Mouse (Mus musculus): Measurements from ENCODE around the gene Uhrf1bp1l. TPM values are rescaled to one million over a fixed set of nuclear protein-coding genes. Genes with fewer than 3 reads are reported as not detected.

Gene Uhrf1bp1l
- total RNA-seq, 2 experiments from 2014 or later: 90.6 to 94.6 TPM

DNA sequence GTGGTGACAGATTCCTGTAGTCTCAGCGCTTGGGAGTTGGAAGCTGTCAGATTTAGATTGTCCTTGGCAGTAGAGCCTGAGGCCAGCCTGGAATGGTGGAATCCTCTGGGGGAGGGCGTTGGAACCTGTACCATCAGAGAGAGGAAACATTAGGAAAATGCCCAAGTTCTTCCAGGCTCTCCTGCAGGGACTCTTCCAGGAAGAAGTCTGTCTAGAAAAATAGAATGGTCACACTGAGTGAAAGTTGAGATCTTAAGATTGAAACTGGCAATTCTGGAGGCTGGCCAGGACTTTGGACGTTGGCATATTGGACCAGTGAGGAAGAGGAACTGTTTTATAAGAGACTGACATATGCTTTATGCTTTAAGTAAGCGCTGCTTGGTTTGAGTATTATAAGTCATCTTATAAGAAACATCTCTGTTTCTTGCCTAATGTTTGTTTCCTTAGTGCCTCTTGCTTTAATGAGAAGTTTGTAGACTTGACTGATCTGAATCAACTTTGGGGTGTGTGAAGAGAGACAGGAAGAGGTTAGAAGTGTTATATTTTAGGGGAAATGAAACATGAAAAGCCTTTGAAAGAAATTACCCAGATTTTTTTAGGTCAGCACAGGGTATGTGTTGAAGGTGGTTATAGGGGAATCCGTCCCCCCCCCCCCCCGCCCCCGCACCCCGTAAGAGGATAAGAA, 2.6 kb downstream of the Uhrf1bp1l start:
- H3K4me3 ChIP-seq: no peak overlapping the region
- intact Hi-C loops (cut with DNase I): no loop called here
- H3K27ac ChIP-seq: no peak overlapping the region
- TF ChIP-seq CTCF (IDR thresholded peaks at IDR 0.05): no peak
- DNase-seq (ENCODE audit: extremely low spot score in 1 of 2, low spot score in 2 of 2): no peak

DNA sequence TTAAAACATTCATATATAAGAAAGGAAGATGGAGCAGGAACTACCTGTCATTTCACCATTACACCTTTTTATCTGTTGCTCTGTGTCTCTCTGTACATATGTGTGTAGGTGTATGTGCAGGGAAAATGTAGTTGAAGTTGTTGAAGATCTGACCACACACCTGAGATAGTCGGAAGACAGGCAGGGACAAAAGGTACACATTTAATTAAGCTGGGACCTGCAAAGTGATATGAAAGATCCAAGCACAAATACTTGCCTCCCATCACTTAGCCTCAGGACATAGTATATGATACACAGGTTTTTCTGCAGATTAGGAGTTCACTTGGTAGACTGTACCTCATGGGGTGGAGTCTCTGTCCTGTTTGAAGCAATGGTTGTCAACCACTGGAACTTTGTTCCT, 3.1 kb downstream of the Uhrf1bp1l start:
- H3K4me3 ChIP-seq: no peak overlapping the region
- H3K27ac ChIP-seq: no peak overlapping the region
- DNase-seq (ENCODE audit: extremely low spot score in 1 of 2, low spot score in 2 of 2): no peak
- intact Hi-C loops (cut with DNase I): no loop called here
- TF ChIP-seq CTCF (IDR thresholded peaks at IDR 0.05): no peak

DNA sequence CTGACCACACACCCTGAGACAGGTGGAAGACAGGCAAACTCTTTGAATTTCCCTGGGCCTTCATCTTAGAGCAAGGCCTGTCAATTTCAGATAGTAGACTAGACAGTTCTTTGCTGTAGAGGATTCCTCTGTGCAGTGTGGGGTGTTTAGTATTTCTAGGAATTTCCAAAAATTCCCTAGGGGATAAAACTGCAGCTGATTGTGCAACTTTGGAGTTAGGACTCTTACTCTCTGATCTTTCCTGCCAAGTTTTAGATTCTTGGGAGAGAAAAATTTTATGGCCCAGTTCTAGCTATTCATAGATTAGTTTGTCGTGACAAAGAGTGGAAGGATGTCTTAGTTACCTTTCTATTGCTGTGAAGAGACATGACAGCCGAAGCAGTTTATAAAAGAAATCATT, 3.8 kb downstream of the Uhrf1bp1l start:
- Histone ChIP-seq H3K27ac (no peak overlapping the region), H3K4me3 (no peak overlapping the region)
- no peak for TF ChIP-seq CTCF (IDR thresholded peaks at IDR 0.05)
- no peak for DNase-seq (ENCODE audit: extremely low spot score in 1 of 2, low spot score in 2 of 2)
- intact Hi-C loops (cut with DNase I): no loop called here

DNA sequence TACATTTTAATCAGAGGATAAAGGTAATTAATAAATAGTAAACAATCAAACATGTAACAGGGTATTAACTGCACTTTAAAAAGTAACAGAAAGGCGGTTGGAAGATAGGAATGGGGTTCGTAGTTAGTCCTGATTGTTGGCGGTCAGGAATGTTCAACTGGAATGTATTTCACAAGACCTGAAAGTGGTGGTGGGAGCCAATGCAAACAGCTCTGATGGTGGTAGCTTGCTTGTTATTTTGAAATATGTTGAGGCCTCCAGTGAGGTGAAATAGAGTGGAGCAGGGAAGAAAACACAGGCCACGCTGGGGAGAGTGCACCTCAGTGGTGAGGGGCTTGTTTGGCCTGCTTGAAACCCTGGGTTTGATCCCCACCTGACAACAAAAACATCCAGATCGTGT, 6.3 kb downstream of the Uhrf1bp1l start:
- H3K27ac ChIP-seq: no peak overlapping the region
- no peak for DNase-seq (ENCODE audit: extremely low spot score in 1 of 2, low spot score in 2 of 2)
- no peak for TF ChIP-seq CTCF (IDR thresholded peaks at IDR 0.05)
- H3K4me3 ChIP-seq: no peak overlapping the region
- intact Hi-C loops (cut with DNase I): no loop called here

DNA sequence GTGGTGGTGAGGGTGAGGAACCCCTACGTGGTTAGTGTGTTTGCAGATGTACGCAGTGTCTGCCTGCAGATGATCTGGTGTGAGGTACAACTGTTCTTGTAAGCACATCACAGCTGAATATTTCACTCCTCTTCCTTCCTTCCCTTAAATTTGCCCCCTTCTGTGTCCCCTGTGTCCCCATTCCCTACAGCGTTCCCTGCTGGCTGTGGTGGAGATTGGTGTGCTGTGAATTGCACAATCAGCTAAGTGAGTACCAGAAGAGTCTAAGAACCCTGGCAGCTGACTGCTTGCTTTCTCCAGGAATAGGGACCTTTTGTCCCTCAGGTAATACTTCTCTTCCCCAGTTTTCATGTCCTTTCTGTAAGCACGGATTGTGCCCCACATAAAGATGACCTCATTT, 10.4 kb downstream of the Uhrf1bp1l start:
- no peak for TF ChIP-seq CTCF (IDR thresholded peaks at IDR 0.05)

DNA sequence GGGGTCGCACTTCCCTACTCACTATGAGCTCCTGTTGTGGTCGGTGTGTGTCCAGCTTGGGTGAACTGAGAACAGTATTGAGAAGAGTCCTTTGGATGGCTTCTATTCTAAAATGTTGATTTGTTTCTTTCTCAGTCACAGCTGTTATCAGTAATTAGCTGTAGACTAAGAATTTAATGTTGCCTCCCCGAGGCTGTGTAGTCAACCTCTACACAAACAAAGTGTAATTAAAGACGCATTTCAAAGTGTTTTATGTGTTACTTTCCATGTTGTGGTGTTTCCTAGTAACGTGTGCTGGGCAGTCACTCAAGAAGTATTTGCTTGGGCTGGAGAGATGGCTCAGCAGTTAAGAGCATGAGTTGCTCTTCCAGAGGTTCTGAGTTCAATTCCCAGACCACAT, 16.0 kb downstream of the Uhrf1bp1l start:
- TF ChIP-seq CTCF (IDR thresholded peaks at IDR 0.05): no peak
- DNase-seq (ENCODE audit: extremely low spot score in 1 of 2, low spot score in 2 of 2): no peak
- intact Hi-C loops (cut with DNase I): no loop called here
- Histone ChIP-seq H3K4me3 (no peak overlapping the region), H3K27ac (no peak overlapping the region)

More for the DNA sequence above, 10.4 kb downstream of the Uhrf1bp1l start:
- Histone ChIP-seq H3K27ac (no peak overlapping the region), H3K4me3 (no peak overlapping the region)
- intact Hi-C loops (cut with DNase I): no loop called here
- DNase-seq (ENCODE audit: extremely low spot score in 1 of 2, low spot score in 2 of 2): no peak

DNA sequence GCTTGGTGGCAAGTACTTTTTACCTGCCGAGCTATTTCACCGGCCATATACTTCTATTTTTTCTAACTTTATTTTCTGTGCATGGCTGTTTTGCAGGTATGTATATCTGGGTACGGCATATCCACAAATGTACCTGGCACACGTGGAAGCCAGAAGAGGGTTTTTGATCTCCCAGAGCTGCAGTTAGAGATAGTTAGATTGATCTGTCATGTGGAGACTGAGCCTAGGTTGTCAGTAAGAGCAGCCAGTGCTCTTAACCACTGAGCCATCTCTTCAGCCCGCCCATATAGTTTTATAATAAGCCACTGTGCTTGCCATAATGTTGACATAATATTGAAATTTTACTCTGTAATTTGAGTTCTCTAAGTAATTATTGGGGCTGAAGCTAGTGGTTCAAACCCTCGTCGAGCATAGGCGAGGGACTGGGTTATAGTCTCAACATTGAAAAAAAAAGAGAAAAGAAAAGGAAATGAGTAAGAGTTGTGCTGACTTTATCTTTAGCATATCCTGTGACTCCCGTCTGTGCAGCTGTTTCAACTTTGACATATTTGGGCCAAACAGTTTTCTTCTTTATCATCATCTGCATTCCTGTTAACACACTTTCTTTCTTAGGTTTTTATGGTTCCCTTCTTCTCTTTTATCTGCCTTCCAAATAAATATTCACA, 19.8 kb downstream of the Uhrf1bp1l start:
- no peak overlapping the region for H3K4me3 ChIP-seq
- no peak for TF ChIP-seq CTCF (IDR thresholded peaks at IDR 0.05)
- DNase-seq (ENCODE audit: extremely low spot score in 1 of 2, low spot score in 2 of 2): no peak
- no peak overlapping the region for H3K27ac ChIP-seq
- intact Hi-C loops (cut with DNase I): no loop called here

DNA sequence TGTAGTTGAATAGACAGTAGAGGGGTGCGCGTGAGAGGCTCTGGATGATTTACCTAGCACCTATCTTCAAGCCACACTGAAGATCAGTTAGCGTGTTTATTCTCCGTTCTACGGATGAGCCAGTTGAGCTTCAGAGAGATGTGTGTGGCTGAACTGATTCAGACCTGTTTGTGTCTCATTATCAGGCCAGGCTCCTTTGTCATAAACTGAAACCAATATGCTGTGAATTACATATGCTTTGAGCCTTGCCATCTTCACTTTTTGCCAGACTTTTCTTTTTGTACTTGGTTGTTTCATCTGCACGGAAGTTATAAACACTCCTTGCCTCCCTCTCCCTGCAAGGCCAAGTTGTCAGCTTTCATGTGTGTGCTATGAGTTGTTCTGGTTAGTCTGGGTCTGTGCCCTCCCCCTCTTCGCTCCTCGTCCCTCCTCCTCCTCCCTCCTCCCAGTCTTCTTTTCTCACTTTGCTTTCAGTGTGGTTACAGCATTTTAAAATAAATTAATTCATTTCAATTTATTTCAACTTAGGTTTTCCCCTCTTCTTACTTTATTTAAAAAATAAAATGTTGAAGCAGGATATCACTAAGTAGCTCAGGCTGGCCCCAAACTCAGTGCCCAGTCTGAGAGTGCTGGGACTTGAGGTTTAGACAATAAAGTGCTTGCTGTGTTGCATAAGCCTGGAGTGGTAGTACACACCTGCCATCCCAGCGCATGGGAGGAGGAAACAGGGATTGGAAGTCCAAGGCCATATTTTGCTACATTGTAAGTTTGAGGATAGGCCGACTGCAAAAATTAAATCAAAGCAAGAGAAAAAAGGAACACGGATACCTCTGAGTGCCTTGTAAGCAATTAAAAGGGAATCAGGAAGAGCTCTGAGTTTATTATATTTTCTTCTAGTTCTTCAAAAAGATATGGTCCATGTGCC, 21.3 kb downstream of the Uhrf1bp1l start:
- no peak for DNase-seq (ENCODE audit: extremely low spot score in 1 of 2, low spot score in 2 of 2)
- no peak overlapping the region for H3K4me3 ChIP-seq
- intact Hi-C loops (cut with DNase I): no loop called here
- TF ChIP-seq CTCF (IDR thresholded peaks at IDR 0.05): no peak
- no peak overlapping the region for H3K27ac ChIP-seq

DNA sequence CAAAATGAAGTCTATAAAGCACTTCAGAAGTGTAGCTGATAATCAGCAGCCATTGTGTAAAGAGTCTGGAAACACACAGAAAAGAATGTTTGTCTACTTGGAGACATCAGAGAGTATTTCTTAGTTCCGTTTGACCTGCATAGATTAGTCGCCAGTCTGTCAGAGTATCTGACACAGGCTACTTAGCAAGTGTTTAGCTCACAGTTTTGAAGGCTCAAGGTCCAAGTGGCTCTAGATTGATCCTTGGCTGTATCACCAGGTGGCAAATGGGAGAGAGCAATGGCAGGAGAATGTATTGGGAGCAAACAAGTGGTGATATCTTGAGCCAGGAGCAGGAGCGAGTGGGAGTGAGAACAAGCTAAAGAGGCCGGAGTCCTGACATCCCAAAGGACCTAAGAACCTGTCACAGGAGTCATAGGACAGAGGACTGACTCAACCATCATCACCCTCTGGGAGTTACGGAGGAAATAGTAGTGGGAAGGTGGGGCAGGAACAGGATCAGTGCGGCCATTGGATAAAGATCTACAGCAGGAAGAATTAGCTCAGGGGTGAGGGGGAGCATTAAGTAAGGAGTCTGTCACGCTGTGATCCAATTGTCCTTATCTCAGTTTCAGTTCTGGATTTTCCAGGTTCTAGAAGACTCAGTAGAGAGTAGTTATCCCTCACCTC, 23.7 kb downstream of the Uhrf1bp1l start:
- no peak for TF ChIP-seq CTCF (IDR thresholded peaks at IDR 0.05)
- Histone ChIP-seq H3K4me3 (no peak overlapping the region), H3K27ac (no peak overlapping the region)
- intact Hi-C loops (cut with DNase I): no loop called here
- DNase-seq (ENCODE audit: extremely low spot score in 1 of 2, low spot score in 2 of 2): no peak

DNA sequence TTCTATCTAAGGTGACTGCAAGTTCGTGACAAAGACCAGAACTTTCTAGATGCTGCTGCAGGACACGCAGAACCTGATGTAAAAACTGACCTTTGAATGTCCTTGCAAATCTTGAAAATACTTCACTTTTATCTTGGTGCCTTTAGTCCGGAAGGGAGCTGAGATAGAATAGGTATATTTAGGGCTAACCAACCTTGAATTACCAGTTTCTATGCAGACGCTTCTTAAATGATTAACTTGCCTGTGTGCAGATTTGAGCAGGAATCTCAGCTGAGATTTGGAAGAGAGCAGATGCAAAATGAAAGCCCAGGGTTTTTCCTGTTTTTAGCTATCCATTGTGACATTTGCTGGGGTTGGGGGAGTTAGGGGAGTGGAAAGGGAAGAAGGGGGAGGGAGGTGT, 24.3 kb downstream of the Uhrf1bp1l start:
- TF ChIP-seq CTCF (IDR thresholded peaks at IDR 0.05): no peak
- Histone ChIP-seq H3K4me3 (no peak overlapping the region), H3K27ac (no peak overlapping the region)
- no peak for DNase-seq (ENCODE audit: extremely low spot score in 1 of 2, low spot score in 2 of 2)
- intact Hi-C loops (cut with DNase I): no loop called here

DNA sequence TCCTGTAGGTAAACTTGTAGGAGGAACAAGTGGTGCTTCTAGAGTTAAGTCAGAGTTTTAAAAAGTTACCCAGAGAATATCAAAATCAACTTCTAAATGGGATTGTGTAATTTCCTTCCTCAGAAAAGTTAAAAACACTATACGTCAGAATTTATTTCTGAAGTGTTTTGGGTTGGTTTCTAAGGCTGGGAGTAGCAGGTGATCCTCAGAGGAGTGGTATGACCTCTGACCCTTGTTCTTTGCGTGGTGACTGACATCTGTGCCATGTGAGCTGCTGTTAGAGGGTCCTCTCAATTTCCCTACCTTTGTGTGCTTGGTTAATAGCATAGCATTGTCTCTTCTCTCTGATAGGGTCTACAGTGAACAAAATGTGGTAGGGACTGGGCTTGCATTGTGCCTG, 27.1 kb downstream of the Uhrf1bp1l start:
- no peak for DNase-seq (ENCODE audit: extremely low spot score in 1 of 2, low spot score in 2 of 2)
- Histone ChIP-seq H3K4me3 (no peak overlapping the region), H3K27ac (no peak overlapping the region)
- no peak for TF ChIP-seq CTCF (IDR thresholded peaks at IDR 0.05)
- intact Hi-C loops (cut with DNase I): no loop called here

DNA sequence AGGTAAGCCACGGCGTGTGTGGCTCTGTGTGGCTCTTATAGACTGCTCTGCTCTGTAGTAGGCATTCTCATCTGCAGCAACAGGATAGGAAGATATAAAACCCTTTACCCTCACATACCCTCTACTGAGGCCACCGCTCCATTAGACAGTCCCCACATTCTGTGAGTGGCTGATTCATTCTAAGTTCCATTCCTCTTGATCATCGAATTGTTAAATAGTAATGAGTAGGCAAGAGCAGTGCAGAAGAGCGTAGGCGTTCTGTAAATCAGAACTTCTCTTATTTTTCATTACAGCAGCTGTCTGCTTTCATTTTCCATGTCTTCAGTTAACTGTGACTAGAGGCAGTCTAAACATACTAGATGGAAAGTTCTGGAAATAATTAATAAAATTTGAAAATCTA, 31.2 kb downstream of the Uhrf1bp1l start:
- no peak overlapping the region for H3K27ac ChIP-seq
- no peak overlapping the region for H3K4me3 ChIP-seq
- DNase-seq (ENCODE audit: extremely low spot score in 1 of 2, low spot score in 2 of 2): no peak
- no peak for TF ChIP-seq CTCF (IDR thresholded peaks at IDR 0.05)
- intact Hi-C loops (cut with DNase I): no loop called here

Data from left cerebral cortex, adult 2 months (tissue).